Mouse (Mus musculus) testis, adult 2 months (tissue): ENCODE data around the gene Bach2.

Experiments used
- CTCF ChIP-seq: fragments of 200-500 bp; IDR thresholded peaks from 2 replicates; pipeline ENCODE4 v1.5.1; 2012; ENCODE audit warnings: low read depth, mild to moderate bottlenecking, inconsistent platforms, low read length, moderate library complexity; ENCODE audit not compliant: control insufficient read depth, insufficient read depth, insufficient replicate concordance
- POLR2A ChIP-seq: fragments of 200-500 bp; IDR thresholded peaks from 2 replicates; pipeline ENCODE4 v1.6.1; 2012; ENCODE audit warnings: low read depth, mild to moderate bottlenecking, inconsistent platforms, low read length, moderate library complexity; ENCODE audit not compliant: control insufficient read depth

- TF ChIP-seq POLR2A (no peak), CTCF (no peak)
Observed at GRCm38 (mm10) chr4:32195945-32196921, 42.4 kb upstream of the Bach2 start.
